Mouse (Mus musculus) testis, adult 2 months (tissue): ENCODE data around the gene Sh3bp4.

Experiments
- CTCF ChIP-seq: fragments of 200-500 bp; IDR thresholded peaks from 2 replicates; pipeline ENCODE4 v1.5.1; 2012; ENCODE audit warnings: low read depth, mild to moderate bottlenecking, inconsistent platforms, low read length, moderate library complexity; ENCODE audit not compliant: control insufficient read depth, insufficient read depth, insufficient replicate concordance
- POLR2A ChIP-seq: fragments of 200-500 bp; IDR thresholded peaks from 2 replicates; pipeline ENCODE4 v1.6.1; 2012; ENCODE audit warnings: low read depth, mild to moderate bottlenecking, inconsistent platforms, low read length, moderate library complexity; ENCODE audit not compliant: control insufficient read depth

- TF ChIP-seq CTCF, result no peak
- TF ChIP-seq POLR2A, result no peak
Observed at GRCm38 (mm10) chr1:89029136-89029927, 40.9 kb upstream of the Sh3bp4 start.
